Mouse (Mus musculus): ENCODE measurements around the gene Arntl2.
"Not testable (repeated sequence)": the region's sequence is repeated elsewhere in the genome, so short reads cannot be mapped to it uniquely, and the experiment has no call there.

The Arntl2 gene

DNA sequence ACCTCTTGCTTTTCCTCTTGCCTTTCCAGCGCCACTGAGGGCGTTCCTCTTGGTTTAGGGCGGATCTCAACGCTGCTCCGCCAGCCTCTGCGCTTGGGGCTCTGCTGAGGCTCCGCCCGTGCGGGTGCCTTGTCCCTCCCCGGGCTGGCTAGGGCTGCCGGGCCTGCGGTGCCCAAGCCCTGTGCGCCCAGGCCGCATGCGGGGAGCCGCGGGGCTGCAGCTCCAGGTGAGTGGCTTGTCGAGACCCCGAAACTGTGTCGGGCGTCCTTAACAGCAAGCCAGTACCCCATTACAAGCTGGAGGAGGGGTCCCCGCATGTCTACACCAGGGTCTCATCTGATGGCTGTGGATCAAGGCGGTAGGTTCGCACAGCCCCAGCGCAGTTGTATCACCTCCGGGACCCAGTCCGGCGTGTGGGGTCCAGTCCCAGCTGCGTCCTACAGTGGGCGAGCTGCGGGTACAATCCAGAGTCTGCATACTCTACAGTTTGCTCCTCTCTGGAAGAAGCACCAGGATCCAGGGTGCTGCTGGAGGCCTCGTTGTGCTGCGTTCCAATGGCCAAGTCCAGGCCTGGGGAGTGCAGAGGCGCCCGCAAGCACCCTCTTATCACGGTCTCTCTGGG, at the start of gene Arntl2:
TSS of gene Arntl2 (plus strand) at position 132 of the 622 bp plus-strand sequence.
- peak; percentile 68 for DNase-seq (ENCODE audit: low spot score)

DNA sequence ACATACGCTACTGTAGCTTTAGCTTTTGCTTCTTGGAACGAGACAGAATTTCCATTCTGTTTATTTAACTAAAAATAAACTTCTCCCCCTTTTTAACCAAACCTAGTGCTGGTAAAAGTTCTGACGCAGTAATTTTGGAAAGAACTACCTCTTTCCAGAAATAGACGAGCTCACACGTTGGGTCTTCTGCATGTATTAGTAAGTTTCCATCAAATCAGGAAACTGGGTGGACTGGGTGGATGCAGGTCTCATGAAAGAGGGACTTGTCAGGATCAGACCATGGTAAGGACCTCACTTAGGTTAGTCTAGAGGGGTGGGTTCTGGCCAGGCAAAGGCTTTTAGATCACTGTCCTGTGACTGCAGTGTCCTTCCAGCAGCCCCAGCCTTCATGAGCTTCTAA, 49.3 kb upstream of the Arntl2 start:
- DNase-seq (ENCODE audit: low spot score): no peak

DNA sequence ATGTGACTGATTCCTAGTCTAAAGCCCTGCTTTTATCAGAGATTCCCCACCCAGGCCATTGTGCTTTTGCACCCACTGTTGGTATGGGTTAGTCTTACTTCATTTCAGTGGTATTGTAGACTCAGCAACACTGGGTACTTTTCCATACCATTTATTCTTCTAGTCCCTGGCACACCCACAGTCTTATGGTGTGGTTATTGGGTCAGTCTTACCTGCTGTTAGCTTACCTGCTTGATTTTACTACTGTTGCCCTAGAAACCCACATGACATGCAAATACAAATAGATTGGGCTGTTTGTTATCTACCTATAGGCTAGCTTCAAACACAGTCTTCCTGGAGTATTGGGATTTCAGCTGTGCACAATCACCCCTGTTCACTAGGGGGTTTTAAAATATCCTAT, 48.8 kb upstream of the Arntl2 start:
- DNase-seq (ENCODE audit: low spot score): no peak

- no peak for DNase-seq (ENCODE audit: low spot score)
These were observed 47.6 kb upstream of the Arntl2 start for GRCm38 (mm10) chr6:146748271-146748670.

- no peak for DNase-seq (ENCODE audit: low spot score)
These were observed 44.2 kb upstream of the Arntl2 start for GRCm38 (mm10) chr6:146751671-146752070.

GRCm38 (mm10) chr6:146752178-146752577, 43.7 kb upstream of the Arntl2 start:
- no peak for DNase-seq (ENCODE audit: low spot score)

DNA sequence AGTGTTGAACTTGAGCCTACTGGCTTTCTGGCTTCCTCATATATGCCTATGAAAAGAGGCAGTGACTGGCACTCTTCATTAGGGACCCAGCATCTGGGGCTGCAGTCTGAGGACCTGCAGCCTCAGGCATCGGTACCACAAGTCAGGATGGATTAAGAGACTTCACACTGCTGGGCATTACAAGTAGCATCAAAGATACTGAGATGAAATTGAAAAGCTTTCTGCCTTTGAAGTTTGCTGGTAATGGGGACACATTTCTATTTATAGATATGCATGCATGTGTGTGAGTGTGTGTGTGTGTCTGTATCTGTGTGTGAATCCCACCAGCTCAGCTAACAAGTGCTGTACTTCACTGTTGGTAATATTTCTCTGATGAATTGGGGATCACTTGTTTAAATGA, 43.2 kb upstream of the Arntl2 start:
- DNase-seq (ENCODE audit: low spot score): no peak

- DNase-seq (ENCODE audit: low spot score): no peak
These were observed 42.2 kb upstream of the Arntl2 start for GRCm38 (mm10) chr6:146753560-146754160.

- no peak for DNase-seq (ENCODE audit: low spot score)
These were observed 40.7 kb upstream of the Arntl2 start for GRCm38 (mm10) chr6:146755136-146755535.

GRCm38 (mm10) chr6:146755679-146756078, 40.2 kb upstream of the Arntl2 start:
- no peak for DNase-seq (ENCODE audit: low spot score)

GRCm38 (mm10) chr6:146759027-146759426, 36.8 kb upstream of the Arntl2 start:
- DNase-seq (ENCODE audit: low spot score): no peak

- no peak for DNase-seq (ENCODE audit: low spot score)
These were observed 35.8 kb upstream of the Arntl2 start for GRCm38 (mm10) chr6:146760022-146760421.

DNA sequence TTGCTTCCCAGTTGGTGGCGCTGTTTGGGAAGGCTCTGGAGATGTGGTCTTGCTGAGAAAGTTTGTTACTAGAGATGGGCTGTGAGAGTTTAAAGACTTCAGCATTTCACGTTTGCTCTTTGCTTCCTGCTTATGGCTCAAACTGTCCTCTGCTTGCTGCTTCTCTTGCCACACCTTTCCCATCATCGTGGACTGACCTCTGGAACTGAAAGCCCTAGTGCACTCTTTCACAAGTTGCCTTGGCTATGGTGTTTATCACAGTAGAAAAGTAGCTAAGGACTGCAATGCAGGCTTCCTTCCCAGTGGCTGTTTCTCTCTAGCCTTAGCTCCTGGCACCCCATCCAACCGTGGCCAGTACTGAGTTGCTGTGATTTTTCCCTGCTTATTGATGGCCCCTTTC, 35.1 kb upstream of the Arntl2 start:
- no peak for DNase-seq (ENCODE audit: low spot score)

DNA sequence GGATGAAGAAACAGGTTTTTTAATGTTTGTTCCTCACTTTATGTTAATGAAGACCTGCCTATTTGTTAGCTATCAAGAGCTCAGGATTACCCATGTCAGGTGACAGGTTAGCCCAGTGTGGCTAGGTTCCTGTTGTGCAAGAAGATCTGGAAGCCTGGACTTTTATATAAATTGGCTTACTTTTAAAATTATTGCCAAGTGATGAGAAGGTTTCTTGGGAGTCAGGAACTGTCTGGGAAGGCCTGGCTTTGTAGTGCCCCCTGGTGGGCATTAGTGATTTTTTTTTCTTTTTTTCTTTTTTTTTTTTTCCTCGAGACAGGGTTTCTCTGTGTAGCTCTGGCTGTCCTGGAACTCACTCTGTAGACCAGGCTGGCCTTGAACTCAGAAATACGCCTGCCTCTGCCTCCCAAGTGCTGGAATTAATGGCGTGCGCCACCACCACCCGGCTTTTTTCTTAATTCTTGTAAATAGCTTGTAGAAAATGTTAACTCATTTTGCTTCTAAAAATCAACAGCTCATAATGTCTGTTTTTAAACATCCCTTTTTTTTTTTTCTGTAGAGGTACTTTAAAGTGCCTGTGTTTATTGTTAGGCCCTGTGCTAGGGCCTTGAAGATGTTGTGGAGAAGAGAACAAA, 33.5 kb upstream of the Arntl2 start:
- no peak for DNase-seq (ENCODE audit: low spot score)

- no peak for DNase-seq (ENCODE audit: low spot score)
These were observed 31.3 kb upstream of the Arntl2 start for GRCm38 (mm10) chr6:146764593-146764992.

- DNase-seq (ENCODE audit: low spot score): no peak
These were observed 30.6 kb upstream of the Arntl2 start for GRCm38 (mm10) chr6:146765270-146765669.

- DNase-seq (ENCODE audit: low spot score): no peak
These were observed 26.9 kb upstream of the Arntl2 start for GRCm38 (mm10) chr6:146768813-146769404.

GRCm38 (mm10) chr6:146770005-146770745, 25.7 kb upstream of the Arntl2 start:
- DNase-seq (ENCODE audit: low spot score): no peak

DNA sequence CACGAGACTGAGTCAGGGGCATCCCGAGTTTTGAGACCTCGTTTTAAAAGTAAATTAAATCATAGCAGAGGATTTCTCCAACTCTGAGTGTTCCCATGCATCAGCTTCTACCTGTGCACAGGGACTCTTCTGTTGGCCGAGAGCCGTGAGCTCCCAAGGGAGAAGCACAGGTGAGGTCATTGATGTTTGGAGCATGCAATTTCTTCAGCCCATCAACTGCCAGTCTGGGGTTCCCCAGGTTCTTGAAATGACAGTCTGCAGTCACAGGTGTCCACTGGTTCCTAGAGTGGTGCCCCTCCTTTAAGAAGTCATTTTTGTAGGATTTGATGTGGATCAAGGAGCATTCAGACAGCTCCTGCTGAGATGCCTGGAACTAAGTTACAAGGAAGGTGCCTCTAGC, 25.0 kb upstream of the Arntl2 start:
- DNase-seq (ENCODE audit: low spot score): no peak

DNA sequence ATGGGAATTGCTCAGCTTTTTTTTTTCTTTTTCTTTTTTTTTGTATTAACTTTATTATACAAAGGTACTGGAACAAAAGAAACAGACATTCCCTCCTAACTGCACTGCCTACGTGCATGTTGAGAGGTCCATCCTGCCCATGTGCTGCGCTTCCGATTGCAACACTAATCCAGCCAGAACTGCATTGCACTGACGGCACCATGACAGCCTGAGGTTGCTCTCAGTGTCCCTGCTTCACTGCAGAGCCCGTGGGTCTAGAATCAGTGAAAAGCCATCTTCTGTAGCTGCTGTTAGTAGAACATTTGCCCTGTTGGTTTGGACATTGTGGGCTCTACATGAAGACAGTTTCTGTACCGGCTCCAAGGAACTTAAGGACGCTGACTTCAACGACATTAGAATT, 20.0 kb upstream of the Arntl2 start:
- DNase-seq (ENCODE audit: low spot score): not testable (repeated sequence)

DNA sequence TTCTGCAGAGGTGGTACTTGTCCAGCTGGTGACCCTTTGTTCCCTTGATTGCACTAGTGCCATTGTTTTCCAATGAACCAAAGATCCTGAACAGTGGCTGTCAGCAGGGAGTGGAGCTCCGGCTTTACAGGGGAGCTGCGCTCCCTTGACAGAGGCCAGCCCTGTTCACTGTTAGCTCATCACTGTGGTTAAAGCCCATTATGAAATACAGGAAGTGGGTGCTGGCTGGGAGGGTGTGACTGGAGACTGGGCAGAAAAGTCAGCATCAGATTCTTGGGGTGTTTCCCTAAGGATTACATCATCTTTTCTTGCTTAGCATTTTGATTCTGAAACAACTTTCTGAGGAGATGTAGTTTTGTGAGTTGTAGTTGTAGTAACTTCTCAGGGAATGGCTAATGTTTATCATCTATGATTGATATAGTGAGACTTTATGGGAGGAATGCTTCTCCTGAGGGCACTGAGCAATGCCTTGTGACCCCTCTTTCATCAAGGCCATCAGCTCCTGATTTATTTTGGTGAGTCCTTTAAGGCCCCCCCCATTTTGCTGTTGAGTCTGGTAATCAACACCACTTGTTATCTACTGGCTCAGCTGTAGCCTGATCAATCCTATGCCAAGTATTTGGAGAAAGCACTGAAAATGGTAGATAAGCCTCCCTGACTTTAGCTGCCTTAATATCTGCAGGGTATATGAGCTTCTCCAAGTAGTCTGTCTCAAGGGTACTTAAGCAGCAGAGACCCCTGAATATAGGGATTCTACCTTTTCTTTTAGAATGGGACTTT, 19.1 kb upstream of the Arntl2 start:
- no peak for DNase-seq (ENCODE audit: low spot score)

- DNase-seq (ENCODE audit: low spot score): no peak
These were observed 17.8 kb upstream of the Arntl2 start for GRCm38 (mm10) chr6:146778055-146778454.
